Mouse (Mus musculus) liver, embryonic 14.5 days (tissue): ENCODE results near the gene Cnnm2.

Experiments
- CTCF ChIP-seq: IDR thresholded peaks from 2 replicates; pipeline ENCODE4 v1.5.1; 2016; ENCODE audit warnings: antibody characterized with exemption, low read depth, control low read depth
- EP300 ChIP-seq: IDR thresholded peaks from 2 replicates; pipeline ENCODE4 v1.6.1; 2016; ENCODE audit warnings: antibody characterized with exemption, low read depth

DNA sequence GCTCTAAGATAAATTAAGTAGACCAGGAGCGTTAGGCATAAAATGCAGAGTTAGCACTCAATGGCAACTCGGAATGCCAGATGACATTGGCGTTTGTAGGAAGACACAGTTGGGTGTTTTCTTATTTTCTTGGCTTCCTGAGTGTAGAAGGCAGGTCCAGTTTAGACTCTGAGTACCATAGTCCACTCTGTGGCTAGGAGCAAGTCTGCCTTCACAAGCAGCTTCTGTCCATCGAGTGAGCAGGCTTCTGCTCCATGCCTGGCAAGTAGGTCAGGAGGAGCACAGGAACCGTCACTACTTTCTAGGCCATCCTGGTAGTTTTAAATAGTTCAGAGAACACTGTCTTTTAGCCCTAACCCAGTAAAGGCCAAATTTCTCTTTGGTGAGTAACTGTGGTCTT is 47.6 kb downstream of the Cnnm2 start:
- no peak for TF ChIP-seq CTCF
- TF ChIP-seq EP300, result no peak
